Mouse (Mus musculus) MEL (cell line): Measurements from ENCODE around the gene Inpp4a.

Experiments
- BHLHE40 ChIP-seq: IDR thresholded peaks from 2 replicates; pipeline ENCODE4 v1.6.1; 2012; ENCODE audit warnings: low read depth, mild to moderate bottlenecking, inconsistent platforms, low read length, improper control_type of control experiment, borderline replicate concordance
- CTCF ChIP-seq, 3 experiments: IDR thresholded peaks in 2 of 3; conservative IDR thresholded peaks in 1 of 3; 2 replicates each; pipeline ENCODE4 v1.5.1; 2011 to 2012; ENCODE audit warnings: low read length in 3 of 3, low read depth in 2 of 3, mild to moderate bottlenecking in 2 of 3, improper control_type of control experiment in 1 of 3, inconsistent platforms in 1 of 3, mixed read lengths in 1 of 3, moderate library complexity in 1 of 3; ENCODE audit not compliant: control insufficient read depth in 1 of 3, insufficient read depth in 1 of 3, poor library complexity in 1 of 3, severe bottlenecking in 1 of 3
- ELF1 ChIP-seq: IDR thresholded peaks from 2 replicates; pipeline ENCODE4 v1.6.1; 2014; ENCODE audit warnings: low read depth, mild to moderate bottlenecking, inconsistent platforms, low read length, improper control_type of control experiment, moderate library complexity
- MAX ChIP-seq: IDR thresholded peaks from 2 replicates; pipeline ENCODE4 v1.6.1; 2011; ENCODE audit warnings: low read length, improper control_type of control experiment
- POLR2A ChIP-seq, 2 experiments: IDR thresholded peaks; 2 replicates each; pipeline ENCODE4 v1.6.1; 2011 to 2012; ENCODE audit warnings: low read length in 2 of 2, mild to moderate bottlenecking in 2 of 2, control low read depth in 1 of 2, improper control_type of control experiment in 1 of 2, low read depth in 1 of 2, moderate library complexity in 1 of 2; ENCODE audit not compliant: control insufficient read depth in 1 of 2, insufficient read depth in 1 of 2, poor library complexity in 1 of 2
- RCOR1 ChIP-seq: IDR thresholded peaks from 2 replicates; pipeline ENCODE4 v1.6.1; 2012; ENCODE audit warnings: low read depth, mild to moderate bottlenecking, inconsistent platforms, low read length, improper control_type of control experiment

DNA sequence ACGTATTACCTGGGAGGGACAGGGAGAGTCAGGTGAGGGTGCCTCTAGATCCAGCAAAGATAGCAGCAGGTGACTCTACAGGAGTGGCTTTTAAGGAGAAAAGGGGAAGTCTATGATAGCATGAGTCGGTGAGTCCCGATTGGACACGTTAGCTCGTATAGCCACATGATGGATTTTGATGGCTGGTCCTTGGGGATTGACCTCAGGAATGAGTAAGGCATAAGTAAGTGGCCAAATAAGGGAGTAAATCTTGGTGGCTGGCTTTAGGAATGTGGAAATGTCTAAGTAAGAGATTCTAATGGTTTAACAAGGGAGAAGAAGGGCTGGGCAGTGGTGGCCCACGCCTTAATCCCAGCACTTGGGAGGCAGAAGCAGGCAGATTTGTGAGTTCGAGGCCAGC, 10.7 kb upstream of the Inpp4a start:
- TF ChIP-seq BHLHE40 (no peak), MAX (no peak), ELF1 (no peak), POLR2A (IDR thresholded peaks at IDR 0.05; ENCODE audit: control insufficient read depth in 1 of 2, insufficient read depth in 1 of 2, low read depth in 1 of 2, low read length in 2 of 2, poor library complexity in 1 of 2) (no peak), CTCF (IDR thresholded peaks at IDR 0.05 in 2 of 3, conservative IDR thresholded peaks at IDR 0.05 in 1 of 3; ENCODE audit: control insufficient read depth in 1 of 3, insufficient read depth in 1 of 3, low read depth in 2 of 3, low read length in 3 of 3, poor library complexity in 1 of 3, severe bottlenecking in 1 of 3) (no peak), RCOR1 (no peak)
